Mouse (Mus musculus): ENCODE results near the gene Fam53b. TPM values are rescaled to one million over a fixed set of nuclear protein-coding genes. Genes with fewer than 3 reads are reported as not detected.
A peak's percentile ranks its signal among the peaks of the same experiment; 100 is the strongest.
"Not testable (repeated sequence)": the region's sequence is repeated elsewhere in the genome, so short reads cannot be mapped to it uniquely, and the experiment has no call there.

Fam53b gene
- polyA plus RNA-seq, 1 experiment from 2014 or later = 22.5 TPM

DNA sequence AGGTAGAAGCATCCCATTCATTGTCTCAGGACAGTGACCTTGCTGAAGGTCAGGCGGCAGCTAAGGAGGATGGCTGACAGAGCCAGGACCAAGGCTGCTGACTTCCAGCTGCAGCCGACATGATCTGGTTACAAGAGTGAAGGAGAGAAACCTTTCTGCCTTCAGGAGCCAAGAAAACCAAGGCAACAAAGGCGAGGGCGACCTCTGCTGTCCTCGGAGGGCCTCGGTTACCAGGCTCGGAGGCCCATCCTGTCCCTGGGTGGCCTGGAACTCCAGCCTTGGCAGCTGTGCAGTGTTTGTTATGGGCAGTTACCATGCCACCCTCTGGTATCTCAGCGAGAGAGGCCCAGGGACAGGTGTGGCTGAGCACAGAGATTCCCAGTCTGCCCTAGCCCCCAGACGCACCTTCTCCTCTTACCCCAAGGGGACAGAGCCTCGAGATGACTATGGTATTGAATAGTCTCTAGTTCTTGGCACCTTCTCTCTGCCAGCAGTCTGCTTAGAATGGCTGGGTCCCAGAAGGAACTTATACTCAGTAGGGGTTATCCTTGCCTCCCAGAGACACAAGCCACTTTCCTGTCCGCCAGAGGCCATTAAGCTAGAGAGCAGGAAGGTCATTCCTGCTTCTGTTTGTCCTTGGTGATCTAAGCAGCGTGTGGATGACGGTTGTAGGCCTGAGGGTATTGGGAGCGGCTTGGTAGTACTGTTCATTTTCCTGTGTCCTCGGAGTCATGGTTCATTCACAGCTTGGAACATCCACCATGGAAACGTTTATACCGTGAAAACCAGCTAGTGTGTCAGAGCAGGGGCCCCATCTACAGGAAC lies 139.5 kb downstream of the Fam53b start:
- no peak overlapping the region for H3K4me2 ChIP-seq
- peaks cover 10% of the 10 kb centered on the region for H3K4me1 ChIP-seq
- H3K9ac ChIP-seq = no peak overlapping the region
- ATAC-seq (replicated peaks; ENCODE audit: low FRiP score) = 0 out of 2 replicates have a peak, but pooled peaks have one; percentile 41
- 44% methylated on average over 17 of the region's 17 CpGs for WGBS
- no peak overlapping the region for H3K4me3 ChIP-seq (replicated peaks)
- H3K27ac ChIP-seq = no peak overlapping the region
- H3K27me3 ChIP-seq = no peaks in the 10 kb centered on the region
- H3K9me3 ChIP-seq (replicated peaks) = no peaks in the 10 kb centered on the region
- no peaks in the 10 kb centered on the region for H3K36me3 ChIP-seq

DNA sequence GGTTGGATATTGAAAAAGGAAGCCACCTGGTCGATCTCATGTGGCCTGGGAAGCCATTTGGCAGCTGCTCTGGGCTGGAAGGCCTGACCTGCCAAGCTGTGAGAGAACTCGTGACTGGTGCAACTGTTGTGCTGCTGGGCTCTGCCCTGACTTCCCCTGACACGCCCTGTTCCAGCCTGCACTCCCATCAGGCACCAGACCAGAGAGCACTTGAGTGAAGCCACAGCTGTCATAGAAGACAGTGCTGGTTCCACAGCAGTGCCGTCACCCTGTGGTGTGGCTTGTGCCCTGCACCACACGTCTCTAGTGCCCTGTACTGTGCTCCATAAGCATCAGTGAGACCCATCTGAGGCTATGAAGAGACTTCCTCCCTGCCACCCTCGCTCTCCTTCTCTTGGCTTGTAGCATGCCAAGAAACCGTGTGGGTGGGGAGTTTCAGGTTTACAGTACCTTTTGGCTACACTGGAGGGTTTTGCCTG lies 141.2 kb downstream of the Fam53b start:
- H3K4me1 ChIP-seq = peaks cover 10% of the 10 kb centered on the region
- H3K36me3 ChIP-seq = no peaks in the 10 kb centered on the region
- no peaks in the 10 kb centered on the region for H3K27me3 ChIP-seq
- 69% methylated on average over 7 of the region's 7 CpGs for WGBS
- no peak overlapping the region for H3K9ac ChIP-seq
- no peak for ATAC-seq (replicated peaks; ENCODE audit: low FRiP score)
- H3K4me3 ChIP-seq (replicated peaks) = no peak overlapping the region
- no peak overlapping the region for H3K27ac ChIP-seq
- no peak overlapping the region for H3K4me2 ChIP-seq
- H3K9me3 ChIP-seq (replicated peaks) = no peaks in the 10 kb centered on the region

DNA sequence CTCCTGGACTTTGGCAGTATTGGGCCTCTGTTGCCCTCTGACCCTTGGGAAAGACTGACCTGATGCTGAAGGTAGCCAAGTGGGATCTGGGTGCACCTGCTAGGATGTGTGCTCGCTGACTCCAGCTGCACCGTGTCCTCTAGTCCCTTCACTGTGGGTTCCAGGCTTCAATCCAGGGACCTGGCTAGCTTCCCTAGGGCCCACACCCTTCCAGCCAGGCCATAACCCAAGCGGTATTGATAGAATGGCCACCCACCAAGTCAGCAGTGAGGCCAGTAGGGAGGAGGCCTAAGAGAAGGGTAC lies 142.9 kb downstream of the Fam53b start:
- Histone ChIP-seq H3K9ac (no peak overlapping the region), H3K4me2 (no peak overlapping the region), H3K4me1 (peaks cover 10% of the 10 kb centered on the region), H3K9me3 (replicated peaks) (no peaks in the 10 kb centered on the region), H3K36me3 (no peaks in the 10 kb centered on the region), H3K4me3 (replicated peaks) (no peak overlapping the region), H3K27ac (0 out of 2 replicates have a peak overlapping the region, but pooled peaks have one; percentile 3), H3K27me3 (no peaks in the 10 kb centered on the region)
- WGBS = 85% methylated on average over 3 of the region's 3 CpGs
- no peak for ATAC-seq (replicated peaks; ENCODE audit: low FRiP score)

DNA sequence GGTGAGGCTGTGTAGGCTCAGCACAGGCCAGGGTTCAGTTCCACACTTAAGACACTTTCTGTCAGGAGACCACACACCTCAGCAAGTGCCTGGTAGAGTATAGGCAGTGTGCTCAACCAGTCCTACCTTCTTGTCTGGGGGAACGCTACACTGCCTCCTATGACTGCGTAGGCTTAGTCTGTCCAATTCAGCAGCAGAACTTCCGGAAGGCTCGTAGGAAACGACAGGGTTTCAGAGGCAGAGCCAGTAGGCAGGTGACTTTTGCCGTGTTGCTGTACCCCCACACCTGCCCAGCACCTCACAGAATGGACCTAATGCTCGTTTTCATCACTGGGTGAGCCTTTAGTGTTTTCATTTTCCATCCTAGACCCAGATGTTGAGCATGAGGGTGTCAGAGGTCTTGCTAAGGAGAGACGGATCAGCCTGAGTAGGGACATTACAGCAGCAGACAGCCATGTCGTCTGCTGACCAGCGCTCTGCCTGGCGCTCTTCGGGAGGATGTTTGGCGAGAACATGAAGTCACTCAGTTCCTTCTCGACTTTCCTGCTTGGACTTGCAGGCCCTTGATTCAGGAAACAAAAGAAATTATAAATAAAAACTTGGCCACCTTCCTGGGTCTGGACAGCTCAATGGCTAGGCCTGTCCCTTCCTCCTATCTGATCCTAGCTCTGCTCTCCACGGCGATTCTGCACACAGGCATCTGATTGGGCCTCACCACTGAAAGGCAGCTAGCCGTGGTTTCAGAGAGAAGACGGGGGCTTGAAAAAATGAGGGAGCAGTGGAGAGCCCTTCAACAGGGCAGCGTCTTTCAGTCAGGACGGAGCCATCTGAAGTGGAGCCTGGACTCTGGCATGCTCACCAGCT lies 143.5 kb downstream of the Fam53b start:
- WGBS = 81% methylated on average over 20 of the region's 20 CpGs
- Histone ChIP-seq H3K27me3 (no peaks in the 10 kb centered on the region), H3K4me3 (replicated peaks) (no peak overlapping the region), H3K9ac (no peak overlapping the region), H3K27ac (peak overlapping the region; percentile 47; the same call in 1 of the 2 replicates), H3K36me3 (no peaks in the 10 kb centered on the region), H3K4me2 (no peak overlapping the region), H3K9me3 (replicated peaks) (no peaks in the 10 kb centered on the region), H3K4me1 (peaks cover 10% of the 10 kb centered on the region)
- ATAC-seq (replicated peaks; ENCODE audit: low FRiP score) = no peak

DNA sequence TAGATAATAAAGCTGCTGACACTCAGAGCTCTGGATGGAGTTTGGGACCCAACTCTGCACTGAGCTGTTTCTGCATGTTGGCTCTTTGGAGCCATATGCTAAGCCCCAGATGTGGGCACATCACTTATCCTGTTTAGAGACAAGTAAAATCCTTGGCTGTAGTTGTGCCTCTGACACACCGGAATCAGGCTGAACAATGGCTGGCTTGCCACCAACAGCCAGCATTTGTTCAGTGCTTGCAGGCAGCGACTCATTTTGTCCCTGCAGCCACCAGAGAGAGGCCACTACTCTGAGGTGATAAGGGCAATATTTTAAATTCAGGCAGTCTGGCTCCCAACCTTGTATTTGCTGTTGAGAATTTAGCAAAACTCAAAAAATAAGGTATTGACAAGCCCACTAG lies 145.1 kb downstream of the Fam53b start:
- 60% methylated on average over 2 of the region's 2 CpGs for WGBS
- no peaks in the 10 kb centered on the region for H3K9me3 ChIP-seq (replicated peaks)
- H3K9ac ChIP-seq = no peak overlapping the region
- ATAC-seq (replicated peaks; ENCODE audit: low FRiP score) = no peak
- no peak overlapping the region for H3K4me2 ChIP-seq
- H3K27me3 ChIP-seq = no peaks in the 10 kb centered on the region
- H3K27ac ChIP-seq = peak overlapping the region; percentile 67
- no peaks in the 10 kb centered on the region for H3K36me3 ChIP-seq
- H3K4me3 ChIP-seq (replicated peaks) = no peak overlapping the region
- peaks cover under 1% of the 10 kb centered on the region; the same call in 1 of the 2 replicates for H3K4me1 ChIP-seq

DNA sequence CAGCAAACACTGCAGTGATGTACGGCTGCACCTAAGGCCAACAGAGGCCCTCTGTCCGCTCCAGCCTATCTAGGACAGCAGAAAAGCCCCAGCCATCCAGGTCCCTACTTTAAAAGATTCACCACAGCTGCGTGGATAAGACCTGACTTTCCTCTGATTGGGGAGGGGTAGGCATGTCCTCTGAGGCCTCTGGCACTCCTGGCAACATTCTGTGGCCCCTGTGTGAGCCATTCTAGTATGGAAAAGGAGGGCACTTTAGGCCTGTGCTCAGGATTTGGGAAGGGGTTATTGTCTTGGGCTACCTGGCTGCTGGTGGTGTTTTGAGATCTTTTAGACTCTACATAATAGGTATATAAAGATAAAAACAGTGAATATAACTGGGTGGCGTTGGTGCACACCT lies 147.2 kb downstream of the Fam53b start:
- ATAC-seq (replicated peaks; ENCODE audit: low FRiP score) = no peak
- no peaks in the 10 kb centered on the region for H3K4me1 ChIP-seq
- 72% methylated on average over 4 of the region's 4 CpGs for WGBS

DNA sequence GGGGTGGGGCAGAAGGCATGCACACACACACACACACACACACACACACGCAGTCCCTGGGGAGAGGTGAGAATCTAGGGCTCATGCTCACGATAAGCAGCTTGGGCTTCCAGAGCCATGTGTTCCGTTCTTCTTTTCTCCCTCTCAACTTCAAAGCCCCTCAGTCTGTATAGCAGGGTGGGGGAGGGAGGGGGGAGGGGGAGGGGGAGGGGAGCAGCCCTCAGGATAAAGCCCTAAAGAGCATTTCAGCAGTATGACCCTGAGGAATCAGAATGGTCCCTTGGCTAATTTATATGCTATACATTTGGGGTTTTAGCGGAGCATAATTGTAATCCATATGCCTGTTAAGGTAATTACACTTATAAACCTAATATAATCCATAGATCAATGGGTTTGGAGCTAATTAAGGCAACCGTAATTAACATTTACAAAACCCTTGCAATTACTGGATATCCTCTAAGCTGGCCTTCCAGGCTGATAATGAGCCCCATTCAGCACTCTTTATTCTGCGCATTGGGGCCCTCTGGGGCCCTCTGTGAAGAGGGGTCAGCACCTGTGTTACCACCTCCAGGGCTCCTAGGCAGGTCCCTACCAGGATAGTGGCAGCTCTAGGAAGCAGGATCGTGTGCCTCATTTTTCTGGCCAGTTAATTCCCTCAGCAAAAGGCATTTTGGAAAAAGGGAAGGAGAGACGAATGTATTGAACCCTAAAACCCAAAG lies 147.9 kb downstream of the Fam53b start:
- H3K4me2 ChIP-seq = no peak overlapping the region
- H3K4me1 ChIP-seq = peaks cover 2% of the 10 kb centered on the region; the same call in 1 of the 2 replicates
- H3K9ac ChIP-seq = no peak overlapping the region
- no peak overlapping the region for H3K27ac ChIP-seq
- H3K27me3 ChIP-seq = no peaks in the 10 kb centered on the region
- no peak for ATAC-seq (replicated peaks; ENCODE audit: low FRiP score)
- no peaks in the 10 kb centered on the region for H3K9me3 ChIP-seq (replicated peaks)
- no peak overlapping the region for H3K4me3 ChIP-seq (replicated peaks)
- 49% methylated on average over 7 of the region's 8 CpGs for WGBS
- no peaks in the 10 kb centered on the region for H3K36me3 ChIP-seq

More for the DNA sequence above, 147.2 kb downstream of the Fam53b start:
- no peak overlapping the region for H3K27ac ChIP-seq
- no peaks in the 10 kb centered on the region for H3K27me3 ChIP-seq
- no peak overlapping the region for H3K4me3 ChIP-seq (replicated peaks)
- H3K4me2 ChIP-seq = no peak overlapping the region
- H3K9me3 ChIP-seq (replicated peaks) = no peaks in the 10 kb centered on the region
- no peaks in the 10 kb centered on the region for H3K36me3 ChIP-seq
- H3K9ac ChIP-seq = no peak overlapping the region

DNA sequence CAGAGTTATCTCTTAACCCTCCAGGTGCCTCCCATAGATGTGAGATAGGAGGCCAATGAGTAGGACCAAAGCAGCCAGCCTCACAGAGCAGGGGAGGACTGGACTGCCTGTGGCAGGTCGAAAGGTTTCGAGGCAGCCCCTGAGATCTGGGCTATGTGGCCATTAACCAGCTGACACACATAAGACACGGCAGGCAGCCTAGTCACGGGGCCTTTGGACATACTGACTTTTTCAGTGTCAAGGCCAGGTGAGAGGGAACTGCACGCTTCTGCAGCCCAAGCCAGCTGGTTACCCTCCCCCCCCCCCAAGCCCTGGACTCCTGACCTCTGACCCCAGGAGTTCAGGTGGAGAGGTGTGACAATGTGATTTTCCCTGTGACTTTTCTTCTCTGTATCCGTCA lies 148.9 kb downstream of the Fam53b start:
- Histone ChIP-seq H3K27me3 (no peaks in the 10 kb centered on the region), H3K9ac (no peak overlapping the region), H3K9me3 (replicated peaks) (no peaks in the 10 kb centered on the region), H3K36me3 (no peaks in the 10 kb centered on the region), H3K4me2 (no peak overlapping the region), H3K27ac (no peak overlapping the region), H3K4me3 (replicated peaks) (no peak overlapping the region), H3K4me1 (peaks cover 10% of the 10 kb centered on the region)
- ATAC-seq (replicated peaks; ENCODE audit: low FRiP score) = no peak
- 73% methylated on average over 6 of the region's 6 CpGs for WGBS

DNA sequence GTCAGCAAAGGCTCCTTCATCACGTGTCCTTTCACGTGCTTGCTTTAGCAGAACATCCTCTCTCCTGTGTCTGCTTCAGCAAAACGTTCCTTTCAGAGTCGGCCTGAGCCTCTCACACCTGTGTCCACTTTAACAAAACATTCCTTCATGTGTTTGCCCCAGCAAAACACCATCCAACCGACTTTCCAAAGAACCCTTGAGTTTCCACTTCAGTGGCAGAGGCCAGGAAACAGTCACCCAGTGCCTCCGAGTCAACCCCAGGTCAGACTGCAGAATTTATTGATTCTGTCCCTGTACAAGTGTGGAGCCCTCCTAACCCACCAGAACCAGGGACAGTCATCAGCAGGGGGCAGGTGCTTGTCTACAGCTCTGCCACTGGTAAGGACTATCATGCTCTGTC lies 150.9 kb downstream of the Fam53b start:
- H3K36me3 ChIP-seq; ATAC-seq (replicated peaks; ENCODE audit: low FRiP score); H3K27ac ChIP-seq; H3K9ac ChIP-seq; H3K27me3 ChIP-seq; H3K4me3 ChIP-seq (replicated peaks); H3K9me3 ChIP-seq (replicated peaks); H3K4me2 ChIP-seq: not testable (repeated sequence)
- 59% methylated on average over 6 of the region's 6 CpGs for WGBS
- H3K4me1 ChIP-seq = peaks cover 30% of the 10 kb centered on the region
